Mouse (Mus musculus): Measurements from ENCODE around the gene Cenpv. TPM values are rescaled to one million over a fixed set of nuclear protein-coding genes. Genes with fewer than 3 reads are reported as not detected.

The Cenpv gene
- total RNA-seq (2012; rRNA removed), result 98.8 and 107 TPM in 2 replicates
- total RNA-seq (2014; rRNA removed), result 24.1 and 24.4 TPM in 2 replicates
- 24.9 and 33.6 TPM in 2 replicates for polyA plus RNA-seq (2012; ENCODE audit: insufficient read length, low read depth)

- Histone ChIP-seq H3K9ac (ENCODE audit: insufficient read depth, low read depth) (peak within 1 kb of the TSS; percentile 80), H3K27me3 (replicated peaks) (peaks cover 29% of the 10 kb centered on the region), H3K4me1 (ENCODE audit: control insufficient read depth in 1 of 2, insufficient read depth in 2 of 2) (peaks cover 10 to 31% of the 10 kb centered on the region in 2 experiments), H3K4me3 (replicated peaks in 1 of 3; ENCODE audit: low read depth in 2 of 3, low read length in 2 of 3, poor library complexity in 1 of 3) (peak within 1 kb of the TSS; percentile 56 to 81 (median 68)), H3K9me3 (replicated peaks; ENCODE audit: low read length) (no peaks in the 10 kb centered on the region), H3K79me2 (replicated peaks; ENCODE audit: control insufficient read depth, extremely low read depth, insufficient read depth, poor library complexity, severe bottlenecking) (peaks cover 19% of the 10 kb centered on the region), H3K27ac (ENCODE audit: insufficient read depth, low read depth) (peak within 1 kb of the TSS; percentile 40), H3K36me3 (replicated peaks in 1 of 2; ENCODE audit: control insufficient read depth in 1 of 2, insufficient read depth in 1 of 2, low read length in 1 of 2) (peaks cover 4% of the 10 kb centered on the region in 2 experiments), H3K4me2 (ENCODE audit: insufficient read depth, low read depth, poor library complexity, severe bottlenecking) (peak within 1 kb of the TSS; percentile 39)
- in situ Hi-C loops (cut with MboI; ENCODE audit: low pct_ligation_motif_present, low pct_unique_long_range_greater_than_20kb, low sequenced_read_pairs), result no loop called here
- dilution Hi-C loops (cut with MboI; ENCODE audit: extremely low pct_ligation_motif_present, extremely low pct_unique_long_range_greater_than_20kb, low sequenced_read_pairs), result no loop called here
- no peak; the same call in 1 of the 2 replicates for TF ChIP-seq POLR2AphosphoS2 (IDR thresholded peaks at IDR 0.05; ENCODE audit: low read depth, low read length)
- no peak for TF ChIP-seq MAZ (IDR thresholded peaks at IDR 0.05; ENCODE audit: low read depth, low read length)
- no peak for TF ChIP-seq ZKSCAN1 (IDR thresholded peaks at IDR 0.05; ENCODE audit: borderline replicate concordance, low read depth, low read length)
- TF ChIP-seq JUND (conservative IDR thresholded peaks at IDR 0.05; ENCODE audit: low read depth, low read length), result no peak; the same call in 1 of the 2 replicates
- no peak; the same call in 1 of the 2 replicates for TF ChIP-seq BHLHE40 (IDR thresholded peaks at IDR 0.05; ENCODE audit: low read depth, low read length)
- TF ChIP-seq GABPA (IDR thresholded peaks at IDR 0.05; ENCODE audit: insufficient replicate concordance, low read depth, low read length), result no peak
- TF ChIP-seq RAD21 (IDR thresholded peaks at IDR 0.05; ENCODE audit: low read depth, low read length), result no peak
- peak; percentile 83 for TF ChIP-seq UBTF (IDR thresholded peaks at IDR 0.05; ENCODE audit: low read depth, low read length)
- no peak; the same call in 1 of the 2 replicates for TF ChIP-seq MAFK (IDR thresholded peaks at IDR 0.05; ENCODE audit: insufficient replicate concordance, low read length)
- TF ChIP-seq MEF2A (IDR thresholded peaks at IDR 0.05; ENCODE audit: borderline replicate concordance, low read depth, low read length), result no peak
- TF ChIP-seq POLR2A (IDR thresholded peaks at IDR 0.05; ENCODE audit: low read depth, low read length), result peak; percentile 78; the same call in 1 of the 2 replicates
- TF ChIP-seq RCOR1 (conservative IDR thresholded peaks at IDR 0.05; ENCODE audit: low read depth, low read length), result no peak
- no peak for TF ChIP-seq MXI1 (IDR thresholded peaks at IDR 0.05; ENCODE audit: low read depth, low read length)
- TF ChIP-seq SMC3 (IDR thresholded peaks at IDR 0.05; ENCODE audit: low read depth, low read length), result no peak
- no peak for TF ChIP-seq CTCF (conservative IDR thresholded peaks at IDR 0.05 in 1 of 2, IDR thresholded peaks at IDR 0.05 in 1 of 2; ENCODE audit: low read depth in 2 of 2, low read length in 2 of 2)
- TF ChIP-seq E2F4 (IDR thresholded peaks at IDR 0.05; ENCODE audit: insufficient replicate concordance, low read depth, low read length), result no peak
- TF ChIP-seq NRF1 (IDR thresholded peaks at IDR 0.05; ENCODE audit: low read depth, low read length), result peak; percentile 23
- TF ChIP-seq ETS1 (conservative IDR thresholded peaks at IDR 0.05; ENCODE audit: low read depth, low read length), result no peak
- peak; percentile 60 for TF ChIP-seq TCF12 (IDR thresholded peaks at IDR 0.05; ENCODE audit: low read depth, low read length)
- peak; percentile 68; the same call in 1 of the 2 replicates for TF ChIP-seq IRF4 (IDR thresholded peaks at IDR 0.05; ENCODE audit: low read depth, low read length)
- no peak; the same call in 1 of the 2 replicates for TF ChIP-seq SIN3A (IDR thresholded peaks at IDR 0.05; ENCODE audit: low read length)
- TF ChIP-seq CHD1 (IDR thresholded peaks at IDR 0.05; ENCODE audit: low read depth, low read length), result no peak
- 0 out of 2 replicates have a peak, but pooled peaks have one; percentile 43 for TF ChIP-seq TBP (conservative IDR thresholded peaks at IDR 0.05; ENCODE audit: low read depth, low read length)
- TF ChIP-seq USF1 (IDR thresholded peaks at IDR 0.05; ENCODE audit: low read depth, low read length), result no peak
- TF ChIP-seq ZNF384 (IDR thresholded peaks at IDR 0.05; ENCODE audit: low read depth, low read length), result no peak
- peak; percentile 74 for TF ChIP-seq NELFE (IDR thresholded peaks at IDR 0.05; ENCODE audit: low read depth, low read length)
- no peak for TF ChIP-seq HCFC1 (IDR thresholded peaks at IDR 0.05; ENCODE audit: low read depth, low read length)
- TF ChIP-seq MYC (IDR thresholded peaks at IDR 0.05; ENCODE audit: low read depth, low read length), result 0 out of 2 replicates have a peak, but pooled peaks have one; percentile 10
- no peak for TF ChIP-seq KAT2A (IDR thresholded peaks at IDR 0.05; ENCODE audit: insufficient replicate concordance, low read length)
- no peak for TF ChIP-seq CHD2 (IDR thresholded peaks at IDR 0.05; ENCODE audit: low read length)
- no peak for TF ChIP-seq USF2 (conservative IDR thresholded peaks at IDR 0.05; ENCODE audit: low read depth, low read length)
- TF ChIP-seq ZMIZ1 (IDR thresholded peaks at IDR 0.05; ENCODE audit: low read depth, low read length), result peak; percentile 35
- TF ChIP-seq JUN (IDR thresholded peaks at IDR 0.05; ENCODE audit: insufficient read depth, low read depth, low read length), result no peak
- no peak for TF ChIP-seq MAX (IDR thresholded peaks at IDR 0.05; ENCODE audit: low read length)
- no peak for TF ChIP-seq ELF1 (IDR thresholded peaks at IDR 0.05; ENCODE audit: low read depth, low read length)
- no peak for TF ChIP-seq PAX5 (IDR thresholded peaks at IDR 0.05; ENCODE audit: low read length)
- TF ChIP-seq EP300 (IDR thresholded peaks at IDR 0.05; ENCODE audit: low read length), result peak; percentile 53
- no peak for TF ChIP-seq ZC3H11A (IDR thresholded peaks at IDR 0.05; ENCODE audit: low read depth, low read length)
- peak; percentile 45 for DNase-seq (ENCODE audit: extremely low read depth)
Measured at GRCm38 (mm10) chr11:62539089-62539890, at the start of gene Cenpv. TSS of gene Cenpv (minus strand) at chr11:62539261.

Data from CH12.LX (cell line).